Mouse (Mus musculus) urinary bladder, postnatal 10 days (tissue): ENCODE measurements around the gene Rbp1.

ENCODE experiments used
- DNase-seq: peaks from one replicate; pipeline ENCODE4 v3.0.0; 2022; ENCODE audit warnings: low spot score

Rbp1 gene

DNA sequence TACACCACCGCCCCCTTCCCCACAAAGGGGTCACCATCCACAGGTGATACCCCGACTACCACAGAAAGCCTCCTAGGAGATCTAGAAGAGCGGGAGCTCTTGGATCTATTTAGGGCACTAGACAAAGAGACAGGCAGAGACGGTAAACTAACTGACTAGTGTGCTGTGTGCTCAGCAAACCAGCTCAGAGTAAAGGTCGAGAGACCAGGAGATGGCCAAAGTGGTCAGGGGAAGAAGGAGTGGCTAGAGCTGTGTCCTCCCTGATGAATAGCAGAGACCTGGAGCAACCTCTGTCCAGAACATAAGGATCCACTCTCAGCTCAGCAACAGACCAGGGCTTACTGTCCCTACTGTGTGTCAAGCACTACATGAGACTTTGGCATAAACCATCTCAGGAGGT, at the start of gene Rbp1:
Gene Rbp1, plus strand, starts transcription at position 306 of the 400 bp plus-strand sequence.
- DNase-seq: no peak

DNA sequence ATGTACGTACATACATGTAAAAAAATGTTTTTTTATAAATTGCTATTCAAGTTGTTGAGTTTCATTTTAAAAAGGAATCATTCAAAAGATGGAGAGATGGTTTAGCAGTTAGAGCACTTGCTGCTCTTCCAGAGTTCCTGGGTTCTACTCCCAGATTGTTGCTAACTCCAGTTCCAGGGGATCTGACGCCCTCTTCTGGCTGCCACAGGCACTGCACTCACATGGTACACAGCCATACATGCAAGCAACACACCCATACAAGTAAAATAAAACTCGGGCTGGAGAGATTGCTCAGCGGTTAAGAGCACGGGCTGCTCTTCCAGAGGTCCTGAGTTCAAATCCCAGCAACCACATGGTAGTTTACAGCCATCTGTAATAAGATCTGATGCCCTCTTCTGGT, 49.4 kb upstream of the Rbp1 start:
- no peak for DNase-seq

DNA sequence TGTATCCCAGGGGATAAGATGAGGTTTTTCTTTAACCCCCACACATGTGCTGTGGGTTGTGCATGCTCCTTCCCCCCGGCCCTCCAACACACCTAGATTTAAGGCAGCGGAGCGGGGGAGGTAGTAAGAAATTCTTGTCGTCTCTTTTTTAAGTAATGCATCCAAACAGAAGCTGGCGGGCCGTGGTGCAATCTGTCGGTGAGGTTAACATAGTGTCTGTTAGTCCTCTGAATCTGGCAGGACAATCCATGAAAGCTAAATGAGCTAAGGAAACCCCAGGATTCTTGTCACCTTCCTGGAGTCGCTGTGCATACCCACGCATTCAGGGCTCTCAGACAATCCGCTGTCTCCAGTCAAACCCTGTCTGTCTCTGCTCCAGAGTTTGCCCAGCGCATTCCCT, 47.9 kb upstream of the Rbp1 start:
- no peak for DNase-seq

DNA sequence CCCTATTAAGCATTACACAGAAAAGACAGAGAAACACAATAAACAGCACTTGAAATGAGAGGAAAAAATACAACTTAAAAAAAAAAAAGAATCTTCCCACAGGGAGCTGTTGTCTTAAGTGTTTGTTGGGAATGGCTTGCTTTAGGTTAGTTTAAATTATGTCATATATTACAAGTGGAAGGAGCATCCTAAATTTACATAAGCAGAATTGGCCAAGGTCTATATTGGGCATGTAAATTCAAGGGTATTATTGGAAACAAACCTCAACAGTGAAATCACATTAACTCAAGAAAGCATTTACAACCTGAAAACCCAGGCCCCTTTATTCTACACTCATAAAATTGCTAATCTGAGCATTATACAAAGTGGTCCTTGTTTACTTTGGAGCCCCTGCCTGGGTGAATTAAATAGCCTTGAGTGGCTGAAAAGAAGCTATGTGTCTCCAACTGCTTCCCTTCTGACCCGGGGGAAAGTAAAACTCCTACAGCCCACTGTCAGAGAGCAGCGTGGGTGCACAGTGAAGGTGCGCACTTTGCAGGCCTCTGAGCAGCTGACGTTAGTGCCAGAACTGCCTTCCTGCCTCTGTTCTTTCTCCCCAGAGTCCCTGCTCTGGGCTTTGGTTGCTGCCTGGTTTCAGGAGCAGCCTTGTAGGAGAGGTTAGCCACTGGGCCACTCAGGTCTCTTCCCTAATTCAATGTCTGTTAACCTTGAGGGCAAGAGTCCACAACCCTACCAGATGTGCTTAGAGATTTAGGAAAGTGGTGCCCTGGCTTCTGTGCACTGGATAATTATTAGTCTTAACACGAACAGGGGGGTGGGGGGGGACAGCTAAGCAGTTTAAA, 47.2 kb upstream of the Rbp1 start:
- DNase-seq: no peak

DNA sequence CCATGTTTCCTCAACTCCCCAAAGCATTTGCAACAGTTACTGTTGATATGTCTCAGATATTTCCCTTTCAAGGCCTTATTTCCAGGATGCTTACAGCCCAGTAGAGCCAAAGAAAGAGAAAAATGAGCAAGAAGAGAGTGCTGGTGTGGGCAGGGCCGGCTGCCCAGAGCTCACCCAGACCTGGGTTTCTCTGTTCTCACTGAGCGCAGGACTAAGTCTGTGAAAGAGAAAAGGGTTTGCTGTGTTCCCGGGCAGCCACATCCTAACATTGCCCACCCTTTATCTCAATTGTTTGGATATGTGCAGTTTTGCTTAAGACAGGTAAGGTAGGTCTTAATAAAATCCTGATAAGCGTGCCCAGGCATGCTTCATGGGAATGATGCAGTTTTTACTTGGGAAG, 43.0 kb upstream of the Rbp1 start:
- DNase-seq: no peak

DNA sequence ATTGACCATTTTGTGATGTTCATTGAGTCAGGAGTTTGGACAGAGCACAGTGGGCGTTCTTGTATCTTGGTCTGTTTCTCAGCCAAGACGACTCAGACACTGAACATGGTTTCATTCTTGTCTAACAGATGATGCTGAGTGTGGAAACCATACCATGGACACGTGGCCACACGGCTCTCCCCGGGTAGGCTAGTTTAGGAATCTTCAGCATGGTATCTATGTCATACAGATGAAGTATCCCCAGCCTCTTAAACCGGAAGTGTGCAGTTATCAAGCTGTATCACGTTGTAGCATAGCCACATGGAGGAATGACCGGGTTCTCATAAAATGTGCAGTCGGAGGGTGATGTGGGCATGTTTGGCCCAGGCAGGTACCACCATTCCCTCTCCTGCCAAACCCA, 42.2 kb upstream of the Rbp1 start:
- no peak for DNase-seq

DNA sequence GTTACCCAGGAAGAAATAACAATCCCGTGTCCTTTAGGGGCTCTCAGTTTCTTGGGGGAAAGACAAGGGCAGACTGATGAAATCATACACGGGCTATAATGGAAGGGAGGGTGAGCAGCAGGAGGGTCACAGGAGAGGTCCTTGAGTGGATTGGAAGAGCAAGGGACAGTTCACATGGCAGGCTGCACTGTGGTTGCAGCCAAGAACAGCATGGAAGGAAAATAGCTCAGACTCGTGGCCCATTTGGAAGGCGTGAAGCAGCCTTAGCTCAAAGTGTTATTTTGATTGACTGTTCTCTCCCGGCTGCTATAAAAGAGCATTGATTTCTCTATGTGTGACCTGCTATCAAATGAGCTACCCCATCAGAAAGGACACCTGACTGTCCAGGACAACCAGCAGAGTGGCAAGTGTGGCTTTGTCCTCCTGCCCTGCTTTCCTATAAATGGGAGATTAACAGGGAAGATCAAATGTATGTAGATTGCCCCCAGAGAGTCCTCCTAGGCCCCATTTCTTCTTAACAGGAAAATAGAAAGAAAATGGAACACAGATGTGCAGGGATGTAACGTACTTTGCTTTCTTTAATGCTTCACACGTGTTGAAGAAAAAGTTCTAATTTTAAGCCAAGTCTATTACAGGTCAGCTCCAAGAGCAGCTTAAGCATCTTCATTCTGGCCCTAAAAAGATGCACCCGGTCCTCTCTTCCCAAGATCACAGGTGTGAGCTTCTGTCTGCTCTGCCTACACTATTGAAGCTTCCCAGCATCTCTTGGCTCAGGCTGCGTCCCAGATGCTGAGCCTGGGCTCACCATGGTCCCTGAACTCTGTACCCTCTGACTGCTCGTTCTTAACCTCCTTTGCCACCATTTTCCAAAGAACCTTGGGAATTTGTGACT, 34.8 kb upstream of the Rbp1 start:
- no peak for DNase-seq

DNA sequence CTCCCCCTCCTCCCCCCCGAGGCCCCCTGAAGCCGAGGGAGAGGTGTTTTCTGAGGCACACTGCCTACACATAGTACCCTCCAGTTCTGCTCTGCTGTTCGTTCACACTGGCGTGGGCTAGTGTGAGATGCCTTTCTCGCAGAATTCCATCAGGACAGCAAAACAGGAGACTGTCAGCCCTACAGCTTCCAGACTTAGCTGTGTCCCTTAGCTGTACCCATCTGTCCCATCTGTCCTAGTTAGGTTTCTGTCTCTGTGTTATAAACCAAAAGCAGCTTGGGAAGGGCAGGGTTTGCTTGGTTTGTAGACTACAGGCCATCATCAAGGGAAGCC, 34.2 kb upstream of the Rbp1 start:
- no peak for DNase-seq

DNA sequence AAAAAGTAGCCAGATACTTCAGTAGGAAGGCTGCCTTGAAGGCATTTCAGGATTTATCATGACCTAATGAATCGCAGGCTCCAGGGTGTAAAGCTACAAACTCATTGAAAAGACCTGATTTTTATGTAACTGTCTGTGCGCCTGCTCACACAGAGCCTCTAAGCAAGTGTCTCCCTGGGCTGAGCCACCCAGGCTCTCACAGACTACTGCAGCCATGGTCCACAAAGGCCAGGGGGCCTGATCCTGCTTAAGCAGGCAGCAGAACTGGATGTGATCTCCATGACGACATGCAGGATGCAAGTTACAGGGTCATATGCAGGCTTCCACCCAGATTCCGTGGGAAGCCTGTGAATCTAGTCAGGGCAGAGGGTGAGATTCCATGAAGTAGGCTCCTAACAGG, 29.3 kb upstream of the Rbp1 start:
- DNase-seq: no peak

DNA sequence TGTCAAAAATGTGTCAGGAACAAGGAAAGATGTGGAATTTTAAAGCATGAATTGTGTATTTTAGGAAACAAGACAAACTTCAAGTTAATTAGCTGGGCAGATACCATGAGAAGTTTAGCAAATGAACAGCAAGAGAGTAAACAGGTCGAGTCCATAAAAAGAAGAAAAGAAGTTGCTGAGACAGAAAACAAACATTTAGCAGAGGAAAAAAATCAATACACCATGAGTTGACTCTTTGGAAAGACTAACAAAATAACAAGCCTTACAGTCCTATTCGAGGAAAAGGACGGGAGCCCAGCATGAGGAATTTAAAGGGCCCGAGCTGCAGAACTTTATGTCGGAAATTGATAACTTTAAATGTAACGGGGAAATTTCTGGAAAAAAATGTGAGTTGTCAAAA, 25.6 kb upstream of the Rbp1 start:
- DNase-seq: no peak

DNA sequence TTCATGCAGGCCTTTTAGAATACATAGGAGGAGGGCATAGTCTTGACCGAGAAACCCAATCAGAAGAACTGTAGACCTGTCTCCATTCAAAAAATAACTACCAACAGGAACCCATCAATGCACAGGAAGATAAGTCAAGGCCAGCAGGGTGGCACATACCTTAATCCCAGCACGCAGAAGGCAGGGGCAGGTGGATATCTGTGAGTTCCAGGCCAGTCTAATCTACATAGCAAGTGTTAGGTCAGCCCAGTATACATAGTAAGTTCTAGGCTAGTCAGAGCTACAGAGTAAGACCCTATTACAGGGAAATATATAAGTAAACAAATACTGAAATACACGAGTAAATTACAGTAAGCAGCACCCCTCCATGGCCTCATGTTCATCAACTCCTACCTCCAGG, 24.9 kb upstream of the Rbp1 start:
- no peak for DNase-seq

DNA sequence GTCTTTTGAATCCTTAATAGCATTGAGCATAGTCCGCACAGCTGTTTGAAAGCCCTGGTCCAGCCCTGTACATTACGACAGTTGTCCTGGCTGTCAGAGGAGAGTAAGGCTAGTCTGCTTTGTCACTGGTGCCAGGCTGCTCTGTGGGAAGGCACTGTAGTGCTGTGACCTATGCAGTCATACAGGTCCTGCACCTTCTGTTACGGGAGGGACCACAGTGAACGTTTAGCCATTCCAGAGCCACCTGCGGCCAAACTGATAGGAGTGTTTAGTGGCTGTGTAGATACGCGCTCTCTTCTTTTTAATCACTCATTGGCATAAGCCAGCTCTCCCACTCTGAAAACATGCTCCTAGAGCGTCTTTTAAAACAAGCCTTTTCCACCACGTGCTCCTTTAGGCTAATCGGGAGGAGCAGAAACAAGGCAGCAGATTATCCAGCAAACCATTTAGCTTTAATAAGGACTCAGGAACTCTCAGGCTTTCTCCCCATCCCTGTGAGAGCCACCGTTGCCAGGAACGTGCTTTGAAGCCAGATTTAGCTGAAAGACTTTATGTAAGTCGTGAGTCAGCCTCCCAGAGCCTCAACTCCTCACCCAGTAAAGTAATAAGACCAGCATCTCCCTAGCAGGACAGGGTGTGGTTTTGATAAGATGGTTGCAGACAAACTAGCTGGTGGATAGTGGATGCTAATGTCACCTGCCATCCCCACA, 22.4 kb upstream of the Rbp1 start:
- DNase-seq: no peak

DNA sequence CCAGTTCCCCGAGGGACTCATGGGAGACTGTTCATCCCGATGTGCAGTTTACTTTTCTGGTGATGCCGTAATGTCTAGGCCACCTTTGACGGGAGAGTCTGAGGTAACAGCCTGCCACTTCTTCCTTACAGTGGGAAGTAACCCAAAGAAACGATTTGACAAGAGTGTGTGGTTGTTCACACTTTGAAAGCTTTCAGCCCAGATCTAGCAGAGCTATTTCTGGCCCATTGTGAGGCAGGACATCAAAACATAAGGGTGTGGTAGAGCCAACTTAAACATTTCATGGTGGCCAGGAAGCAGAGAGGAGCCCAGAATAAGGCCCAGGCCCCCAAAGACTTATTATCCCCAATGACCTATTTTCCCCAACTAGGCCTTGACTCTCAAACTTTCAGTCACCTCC, 21.1 kb upstream of the Rbp1 start:
- DNase-seq: no peak

DNA sequence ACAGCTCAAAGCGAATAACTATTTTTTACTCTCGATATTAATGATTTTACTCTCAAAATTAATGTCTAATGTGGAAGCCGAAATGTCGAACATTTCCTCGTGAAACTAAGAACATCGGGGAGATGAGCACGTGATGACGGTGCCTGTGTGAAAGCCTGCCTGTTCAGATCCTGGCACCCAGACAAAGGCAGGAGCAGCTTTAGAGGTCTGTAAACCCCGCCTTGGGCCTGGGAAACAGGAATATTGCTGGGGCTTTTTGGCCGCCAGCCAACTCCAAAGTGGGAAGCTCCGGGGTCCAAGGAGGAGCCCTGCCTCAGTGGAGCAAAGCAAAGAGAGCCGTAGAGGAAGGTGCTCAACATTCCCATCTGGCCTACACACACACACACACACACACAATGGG, 15.0 kb upstream of the Rbp1 start:
- DNase-seq: no peak

DNA sequence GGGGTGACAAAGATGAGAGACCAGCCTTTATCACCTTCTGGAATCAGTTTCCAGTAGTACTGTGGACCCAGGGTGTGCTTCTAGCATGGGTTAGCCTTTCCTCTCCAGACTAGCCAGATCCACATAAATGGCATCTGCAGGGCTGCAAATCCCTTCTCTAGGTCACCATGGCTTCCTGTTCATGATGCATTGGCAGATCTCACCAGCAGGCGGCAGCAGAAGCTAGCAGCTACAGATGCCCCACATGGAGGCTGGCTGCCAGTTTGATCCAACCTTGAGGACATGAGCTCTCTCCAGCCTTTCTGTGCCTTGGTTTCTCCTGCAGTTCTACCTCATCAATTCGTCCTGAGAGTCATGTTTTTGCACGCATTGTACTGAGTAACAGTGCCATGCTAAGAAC, 13.6 kb upstream of the Rbp1 start:
- DNase-seq: no peak

DNA sequence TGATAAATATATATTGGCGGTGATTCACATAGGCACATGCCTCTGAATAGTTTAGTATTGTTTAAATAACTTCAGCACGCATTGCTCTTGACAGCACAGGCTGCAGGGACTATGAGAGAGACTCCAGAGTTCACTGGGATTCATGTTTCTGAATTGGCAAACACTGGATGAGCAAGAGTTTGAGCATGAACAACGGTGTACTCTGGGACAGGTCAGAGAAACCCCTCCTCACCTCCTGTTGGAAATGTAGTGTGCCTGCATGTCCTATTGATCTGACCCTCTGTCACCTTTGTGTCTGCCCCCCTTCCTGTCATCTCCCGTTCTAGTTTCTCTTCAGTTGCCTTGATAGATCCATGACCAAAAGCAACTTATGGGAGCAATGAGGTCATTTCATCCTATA, 7.3 kb upstream of the Rbp1 start:
- DNase-seq: no peak

DNA sequence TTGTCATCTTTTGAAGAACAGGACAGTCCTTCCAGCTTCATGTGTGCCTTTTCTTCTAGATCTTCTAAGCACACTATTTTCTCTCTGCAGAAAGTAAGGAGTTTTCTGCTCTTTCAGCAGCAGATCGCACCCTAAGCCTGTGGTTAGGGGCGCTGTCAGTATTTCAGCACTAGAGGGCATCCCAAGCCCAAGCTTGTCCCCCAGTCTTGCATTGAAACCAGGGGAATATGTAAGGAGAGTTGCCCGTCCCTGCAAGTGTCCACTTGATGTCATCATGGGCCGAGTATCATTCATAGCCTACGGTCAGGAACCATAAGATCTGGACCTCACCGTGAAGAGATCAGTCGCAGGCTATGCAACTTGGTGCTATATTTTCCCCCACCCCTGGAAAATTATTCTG, 4.8 kb upstream of the Rbp1 start:
- DNase-seq: no peak

DNA sequence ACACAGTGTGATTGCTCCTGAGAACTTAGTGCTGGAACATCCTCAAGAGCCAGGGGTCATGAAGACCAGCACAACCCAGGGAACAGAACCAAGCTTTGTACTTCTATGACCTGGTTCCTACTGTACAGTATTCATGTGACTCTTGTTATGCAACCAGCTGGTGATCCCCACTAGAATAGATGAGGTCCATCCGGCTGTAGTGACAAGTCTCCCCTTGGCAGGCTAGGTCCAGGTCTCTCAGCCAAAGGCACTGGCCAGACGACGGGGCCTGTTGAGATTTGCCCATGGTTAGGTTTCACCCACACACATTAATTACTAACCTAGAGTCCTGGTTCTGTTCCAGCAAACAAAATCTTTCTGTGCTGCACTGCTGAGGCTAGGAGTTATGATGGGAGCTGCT, 4.4 kb upstream of the Rbp1 start:
- DNase-seq: no peak

DNA sequence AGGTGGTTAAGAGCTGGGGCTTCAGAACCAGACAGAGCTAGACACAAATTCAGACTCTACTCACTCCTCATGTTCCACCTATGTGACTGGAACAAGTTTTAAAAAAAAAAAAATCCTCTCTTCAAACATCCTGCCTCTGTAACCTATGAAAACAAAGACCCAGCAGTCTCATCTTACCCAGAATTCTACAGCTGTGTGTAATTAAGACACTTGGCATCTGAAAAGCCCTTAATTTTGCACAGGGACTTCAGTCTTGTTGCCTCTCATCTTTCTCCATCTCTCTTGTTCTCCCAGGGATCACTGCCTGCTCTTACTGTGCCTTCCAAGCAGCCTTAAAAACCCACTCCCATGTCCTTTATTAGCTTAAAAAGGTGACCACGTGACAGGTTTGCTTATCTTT, 2.1 kb upstream of the Rbp1 start:
- no peak for DNase-seq

DNA sequence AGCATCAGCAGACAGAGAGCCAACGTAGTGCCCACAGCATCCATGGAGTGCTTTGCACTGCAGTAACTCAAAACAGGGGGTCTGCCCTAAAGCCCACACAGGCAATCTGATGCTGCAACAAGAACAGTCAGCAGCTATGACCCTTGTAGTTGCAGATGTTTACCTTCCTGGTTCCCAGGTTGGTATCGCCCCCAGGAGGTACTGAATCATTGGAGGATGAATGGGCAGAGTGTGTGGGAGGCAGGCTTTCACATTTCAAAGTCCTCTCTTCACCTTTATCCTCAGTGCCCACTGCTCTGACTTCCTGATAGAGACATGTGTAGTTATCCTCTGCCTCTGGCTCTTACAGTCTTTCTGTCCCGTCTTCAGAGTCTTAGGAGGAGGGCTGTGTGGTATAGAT, 858 bp upstream of the Rbp1 start:
- no peak for DNase-seq

DNA sequence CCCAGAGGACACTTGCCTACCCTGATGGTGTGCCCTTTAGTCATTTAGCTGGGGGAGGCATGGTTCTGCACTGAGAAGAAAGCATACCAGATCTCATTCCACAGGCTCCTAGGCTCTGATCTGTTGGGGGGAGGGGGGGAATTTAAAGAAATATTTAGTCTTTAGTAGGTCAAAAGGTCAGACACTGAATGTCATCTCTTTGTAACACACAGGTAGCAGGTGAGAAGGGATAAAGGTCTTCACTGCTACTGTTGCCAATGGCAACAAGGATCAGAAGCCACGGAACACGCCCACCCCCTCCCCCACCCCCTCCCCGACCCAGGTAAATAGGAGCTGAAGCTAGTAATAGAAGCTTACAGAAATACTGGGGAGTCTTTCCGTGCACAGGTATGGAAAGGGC, 930 bp downstream of the Rbp1 start:
- no peak for DNase-seq

DNA sequence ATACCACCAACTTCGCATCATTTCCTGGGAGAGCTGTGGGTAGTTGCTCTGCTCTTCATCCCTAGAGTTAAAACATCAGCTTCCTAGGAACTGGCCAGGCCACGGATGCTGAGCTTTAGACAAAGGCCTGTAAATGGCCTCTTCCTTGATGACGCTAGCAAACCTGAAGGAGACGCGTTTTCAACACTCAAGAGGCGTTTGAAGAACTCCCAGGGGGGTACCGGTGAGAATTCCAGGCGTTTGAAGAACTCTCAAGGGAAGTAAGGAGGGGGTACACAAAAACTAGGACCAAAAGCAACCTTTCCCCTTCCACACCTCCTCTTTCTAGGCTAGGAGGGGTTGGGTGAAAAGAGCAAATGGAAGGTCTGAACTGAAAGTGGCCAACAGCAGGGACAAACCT, 1.5 kb downstream of the Rbp1 start:
- DNase-seq: no peak

DNA sequence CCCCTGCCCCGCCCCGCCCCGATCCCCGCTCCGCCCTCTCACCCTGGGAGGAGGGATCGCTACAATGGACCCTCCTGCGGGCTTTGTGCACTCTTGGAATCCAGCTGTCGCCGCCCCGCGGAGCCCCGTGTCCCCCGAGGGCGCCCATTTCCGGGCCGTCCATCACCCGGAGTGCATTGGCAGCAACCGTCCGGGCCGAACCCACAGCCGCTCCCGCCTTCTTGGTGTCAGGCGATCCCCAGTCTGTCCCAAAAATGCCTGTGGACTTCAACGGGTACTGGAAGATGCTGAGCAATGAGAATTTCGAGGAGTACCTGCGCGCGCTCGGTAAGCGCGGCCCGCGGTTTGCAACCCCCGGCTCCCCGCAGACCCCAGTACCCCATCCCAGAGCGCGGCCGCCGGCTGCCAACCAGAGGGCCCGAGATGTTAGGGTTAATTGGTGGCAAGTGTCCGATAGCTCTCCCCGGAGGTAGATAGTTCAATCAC, 2.0 kb downstream of the Rbp1 start:
- no peak for DNase-seq
